Mouse (Mus musculus) embryonic facial prominence, embryonic 11.5 days (tissue): ENCODE measurements around the gene 4933427I04Rik. TPM values are rescaled to one million over a fixed set of nuclear protein-coding genes. Genes with fewer than 3 reads are reported as not detected.

ENCODE experiments used
- ATAC-seq: fragments of 200-750 bp; cut with Nextera tagmentation; replicated peaks from 2 replicates; pipeline ENCODE4 v1.8.0; 2017; ENCODE audit warnings: low read depth; ENCODE audit not compliant: insufficient number of reproducible peaks, low FRiP score, low TSS enrichment
- DNase-seq: peaks from one replicate; pipeline ENCODE4 v3.0.0-alpha.2; 2015; ENCODE audit warnings: low spot score
- H3K27ac ChIP-seq: fragments of 300-500 bp; sonication (generic); replicated peaks from 2 replicates; pipeline ENCODE4 v1.5.1; 2014; ENCODE audit warnings: mild to moderate bottlenecking, low read depth, low read length, control low read depth
- H3K27me3 ChIP-seq: fragments of 300-500 bp; sonication (generic); 2 replicates; pipeline ENCODE4 v1.6.1; 2014; ENCODE audit warnings: mild to moderate bottlenecking, low read length, moderate library complexity, mixed read lengths; ENCODE audit not compliant: control insufficient read depth, insufficient read depth
- H3K36me3 ChIP-seq: fragments of 300-500 bp; sonication (generic); replicated peaks from 2 replicates; pipeline ENCODE4 v1.6.1; 2014; ENCODE audit warnings: low read depth, mild to moderate bottlenecking, low read length, moderate library complexity, mixed read lengths; ENCODE audit not compliant: control insufficient read depth, insufficient read depth
- H3K4me1 ChIP-seq: fragments of 300-500 bp; sonication (generic); 2 replicates; pipeline ENCODE4 v1.6.1; 2014; ENCODE audit warnings: low read length, mixed read lengths; ENCODE audit not compliant: control insufficient read depth, insufficient read depth
- H3K4me2 ChIP-seq: fragments of 300-500 bp; sonication (generic); 2 replicates; pipeline ENCODE4 v1.6.1; 2014; ENCODE audit warnings: low read depth, mild to moderate bottlenecking, control low read depth, low read length, moderate library complexity
- H3K4me3 ChIP-seq: fragments of 300-500 bp; sonication (generic); 2 replicates; pipeline ENCODE4 v1.5.1; 2014; ENCODE audit warnings: low read depth, low read length, control low read depth
- H3K9ac ChIP-seq: fragments of 300-500 bp; sonication (generic); replicated peaks from 2 replicates; pipeline ENCODE4 v1.6.1; 2014; ENCODE audit warnings: mild to moderate bottlenecking, control low read depth, low read length
- H3K9me3 ChIP-seq: fragments of 300-500 bp; sonication (generic); replicated peaks from 2 replicates; pipeline ENCODE4 v1.6.1; 2016; ENCODE audit warnings: mild to moderate bottlenecking, low read length, inconsistent platforms, mixed read lengths; ENCODE audit not compliant: control insufficient read depth
- WGBS: fragments of 180-500 bp; shearing (Covaris S2); extraction: QIAGEN DNeasy Blood & Tissue Kit; methylation state at CpG from one replicate; pipeline ENCODE4 v1.1.7; 2014; 5-methylcytosine and 5-hydroxymethylcytosine counted together
- polyA plus RNA-seq: library from polyadenylated mRNA; unstranded; fragments of >200 nt; fragmentation: Nextera tagmentation; extraction: Ambion mirVana; gene quantifications from 2 replicates; pipeline ENCODE4 v1.2.1, GENCODE M21; 2014

The 4933427I04Rik gene
- polyA plus RNA-seq, 1 experiment from 2014 or later, result 0.10 TPM

- H3K36me3 ChIP-seq, result no peaks in the 10 kb centered on the region; the same call in 1 of the 2 replicates
- H3K9me3 ChIP-seq, result no peaks in the 10 kb centered on the region
- H3K4me2 ChIP-seq, result no peak overlapping the region
- no peak overlapping the region for H3K27ac ChIP-seq
- 89% methylated on average over 4 of the region's 4 CpGs for WGBS
- no peak for ATAC-seq
- H3K27me3 ChIP-seq, result no peaks in the 10 kb centered on the region
- DNase-seq, result no peak
- no peak overlapping the region for H3K4me3 ChIP-seq
- no peak overlapping the region for H3K9ac ChIP-seq
- H3K4me1 ChIP-seq, result no peaks in the 10 kb centered on the region
Observed at GRCm38 (mm10) chr4:123911503-123911902, 52.0 kb downstream of the 4933427I04Rik start.

- Histone ChIP-seq H3K9ac (no peak overlapping the region), H3K4me2 (no peak overlapping the region), H3K4me3 (no peak overlapping the region), H3K27me3 (no peaks in the 10 kb centered on the region), H3K4me1 (no peaks in the 10 kb centered on the region), H3K9me3 (no peaks in the 10 kb centered on the region), H3K27ac (no peak overlapping the region), H3K36me3 (no peaks in the 10 kb centered on the region; the same call in 1 of the 2 replicates)
- DNase-seq (no peak), ATAC-seq (no peak)
- WGBS, result 82% methylated on average over 2 of the region's 2 CpGs
Observed at GRCm38 (mm10) chr4:123912431-123912830, 53.0 kb downstream of the 4933427I04Rik start.

Other genes starting within 250 kb of the 4933427I04Rik start
- gene Macf1, start 175.3 kb upstream of the 4933427I04Rik start, polyA plus RNA-seq, result 63.9 and 70.2 TPM in 2 replicates
- gene Ndufs5, start 141.5 kb upstream of the 4933427I04Rik start, polyA plus RNA-seq, result 308 and 321 TPM in 2 replicates
- gene Akirin1, start 109.3 kb upstream of the 4933427I04Rik start, polyA plus RNA-seq, result 87.2 and 88.0 TPM in 2 replicates
- gene Rhbdl2, start 71.8 kb upstream of the 4933427I04Rik start, polyA plus RNA-seq, result 0.46 and 0.91 TPM in 2 replicates
- gene Mycbp, start 45.2 kb downstream of the 4933427I04Rik start, polyA plus RNA-seq, result 74.0 and 76.0 TPM in 2 replicates
- 54.0 and 55.2 TPM in 2 replicates for gene Rragc, start 57.8 kb downstream of the 4933427I04Rik start, polyA plus RNA-seq
- not detected in 2 replicates for gene 4930535I16Rik, start 58.3 kb downstream of the 4933427I04Rik start, polyA plus RNA-seq